Mouse (Mus musculus) bone marrow macrophage, adult 2 months (primary cell): ENCODE measurements around the gene Gm20388.
A peak's percentile ranks its signal among the peaks of the same experiment; 100 is the strongest.

Experiments used
- CTCF ChIP-seq: IDR thresholded peaks from 2 replicates; pipeline ENCODE4 v1.5.1; 2012; ENCODE audit warnings: low read depth, mild to moderate bottlenecking, low read length, moderate library complexity
- POLR2A ChIP-seq: IDR thresholded peaks from 2 replicates; pipeline ENCODE4 v1.6.1; 2012; ENCODE audit warnings: mild to moderate bottlenecking, low read depth, low read length, borderline replicate concordance

DNA sequence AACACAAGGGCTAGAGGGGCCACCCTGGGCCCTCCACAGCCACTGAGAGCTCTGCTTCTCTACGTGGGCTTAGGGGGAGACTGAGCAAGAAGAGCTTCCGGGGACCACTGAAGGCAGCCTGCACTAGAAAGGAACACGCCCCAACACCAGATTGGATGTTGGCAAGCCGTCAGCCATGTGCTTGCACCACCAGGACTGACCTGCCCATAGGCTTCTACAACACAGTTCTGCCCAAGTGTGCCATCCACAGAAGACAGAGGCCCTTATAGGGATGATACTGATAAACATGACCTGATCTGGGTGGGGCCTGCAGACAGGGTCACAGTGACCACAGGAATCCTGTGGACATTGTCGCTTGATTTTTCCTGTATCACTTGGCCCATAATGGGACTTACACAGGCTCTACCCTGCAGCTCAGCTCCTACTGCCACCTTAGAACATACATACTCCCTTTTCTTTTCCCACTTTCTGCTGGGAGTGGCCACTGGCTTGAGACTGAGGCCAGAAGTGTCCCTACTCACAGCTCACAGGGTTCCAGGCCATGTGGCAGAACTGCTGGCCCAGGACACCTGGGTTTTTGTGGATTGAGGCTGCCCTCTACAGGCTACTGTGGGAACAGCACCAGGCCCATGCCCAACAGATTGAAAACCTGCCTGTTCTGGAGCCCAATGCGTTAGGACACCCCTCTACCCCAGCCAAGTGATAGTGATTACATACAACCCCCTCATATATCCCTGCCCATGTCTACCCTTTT, 2422.3 kb downstream of the Gm20388 start:
- TF ChIP-seq POLR2A: no peak
- TF ChIP-seq CTCF: peak; percentile 79
